Mouse (Mus musculus): ENCODE data around the gene Gm7168.
"Not testable (repeated sequence)": the region's sequence is repeated elsewhere in the genome, so short reads cannot be mapped to it uniquely, and the experiment has no call there.

Gene Gm7168

GRCm38 (mm10) chr17:13948073-13948472 lies at the start of gene Gm7168:
Gene Gm7168, plus strand, starts transcription at chr17:13948373.
- POLR2A ChIA-PET, result interaction anchor here in 1 of 4 experiments (1.3 kb wide), 1 partner anchor 27 kb away, joined by 3 read pairs; no protein-coding TSS in a partner anchor
- CTCF ChIA-PET, result not testable (repeated sequence)

- ChIA-PET POLR2A (no interaction called here), CTCF (no interaction called here)
Observed at GRCm38 (mm10) chr17:13898838-13899237, 49.3 kb upstream of the Gm7168 start.

GRCm38 (mm10) chr17:13899241-13899640 lies 48.9 kb upstream of the Gm7168 start:
- CTCF ChIA-PET, result no interaction called here
- POLR2A ChIA-PET, result interaction anchor here in 1 of 4 experiments (0.5 kb wide), 1 partner anchor 265 kb away, joined by 4 read pairs; no protein-coding TSS in a partner anchor

- ChIA-PET CTCF (no interaction called here), POLR2A (interaction anchor here in 1 of 4 experiments (0.7 to 0.9 kb wide), 2 partner anchors 10 to 14 kb away, joined by 3 to 4 read pairs; no protein-coding TSS in a partner anchor)
Observed at GRCm38 (mm10) chr17:13903793-13904192, 44.4 kb upstream of the Gm7168 start.

GRCm38 (mm10) chr17:13907082-13907481 lies 41.1 kb upstream of the Gm7168 start:
- ChIA-PET CTCF (no interaction called here), POLR2A (no interaction called here)

GRCm38 (mm10) chr17:13907681-13908080 lies 40.5 kb upstream of the Gm7168 start:
- CTCF ChIA-PET, result no interaction called here
- POLR2A ChIA-PET, result no interaction called here

- ChIA-PET POLR2A (interaction anchor here in 2 of 4 experiments (0.6 to 0.9 kb wide), 3 partner anchors 9 to 230 kb away, joined by 3 to 9 read pairs (median 3); no protein-coding TSS in a partner anchor), CTCF (no interaction called here)
Observed at GRCm38 (mm10) chr17:13913951-13914350, 34.2 kb upstream of the Gm7168 start.

GRCm38 (mm10) chr17:13914531-13914930 lies 33.6 kb upstream of the Gm7168 start:
- ChIA-PET CTCF (no interaction called here), POLR2A (interaction anchor here in 1 of 4 experiments (0.6 kb wide), 1 partner anchor 230 kb away, joined by 3 read pairs; no protein-coding TSS in a partner anchor)

GRCm38 (mm10) chr17:13920771-13921170 lies 27.4 kb upstream of the Gm7168 start:
- ChIA-PET CTCF (no interaction called here), POLR2A (interaction anchor here in 2 of 4 experiments (0.6 to 1.2 kb wide), 3 partner anchors 10 to 65 kb away, joined by 3 to 4 read pairs (median 4); partner anchors contain the start of gene Gm7168 (in 1 of the 2))

GRCm38 (mm10) chr17:13923418-13923817 lies 24.8 kb upstream of the Gm7168 start:
- ChIA-PET CTCF (no interaction called here), POLR2A (interaction anchor here in 1 of 4 experiments (0.5 kb wide), 1 partner anchor 195 kb away, joined by 4 read pairs; no protein-coding TSS in a partner anchor)

- POLR2A ChIA-PET, result interaction anchor here in 1 of 4 experiments (1.2 kb wide), 1 partner anchor 241 kb away, joined by 3 read pairs; no protein-coding TSS in a partner anchor
- CTCF ChIA-PET, result no interaction called here
Observed at GRCm38 (mm10) chr17:13924588-13924987, 23.6 kb upstream of the Gm7168 start.

- POLR2A ChIA-PET, result interaction anchor here in 1 of 4 experiments (0.6 kb wide), 1 partner anchor 109 kb away, joined by 3 read pairs; no protein-coding TSS in a partner anchor
Observed at GRCm38 (mm10) chr17:13925931-13926330, 22.2 kb upstream of the Gm7168 start.

GRCm38 (mm10) chr17:13930421-13930820 lies 17.8 kb upstream of the Gm7168 start:
- POLR2A ChIA-PET, result interaction anchor here in 1 of 4 experiments (1.6 kb wide), 1 partner anchor 10 kb away, joined by 4 read pairs; no protein-coding TSS in a partner anchor

More at GRCm38 (mm10) chr17:13925931-13926330, 22.2 kb upstream of the Gm7168 start:
- CTCF ChIA-PET, result no interaction called here

GRCm38 (mm10) chr17:13935364-13935763 lies 12.8 kb upstream of the Gm7168 start:
- CTCF ChIA-PET, result not testable (repeated sequence)
- POLR2A ChIA-PET, result interaction anchor here in 1 of 4 experiments (0.6 kb wide), 1 partner anchor 456 kb away, joined by 10 read pairs; no protein-coding TSS in a partner anchor

More at GRCm38 (mm10) chr17:13930421-13930820, 17.8 kb upstream of the Gm7168 start:
- CTCF ChIA-PET, result interaction anchor here in 1 of 4 experiments (0.6 kb wide), 1 partner anchor 449 kb away, joined by 4 read pairs; no protein-coding TSS in a partner anchor

GRCm38 (mm10) chr17:13937787-13938186 lies 10.4 kb upstream of the Gm7168 start:
- POLR2A ChIA-PET, result no interaction called here

GRCm38 (mm10) chr17:13938652-13939051 lies 9.5 kb upstream of the Gm7168 start:
- CTCF ChIA-PET, result no interaction called here
- POLR2A ChIA-PET, result no interaction called here

More at GRCm38 (mm10) chr17:13937787-13938186, 10.4 kb upstream of the Gm7168 start:
- CTCF ChIA-PET, result no interaction called here

- CTCF ChIA-PET, POLR2A ChIA-PET: not testable (repeated sequence)
Observed at GRCm38 (mm10) chr17:13939231-13939630, 8.9 kb upstream of the Gm7168 start.

GRCm38 (mm10) chr17:13940487-13940886 lies 7.7 kb upstream of the Gm7168 start:
- POLR2A ChIA-PET, result no interaction called here
- CTCF ChIA-PET, result interaction anchor here in 1 of 4 experiments (0.8 kb wide), 1 partner anchor 83 kb away, joined by 3 read pairs; no protein-coding TSS in a partner anchor

- POLR2A ChIA-PET, result not testable (repeated sequence)
- CTCF ChIA-PET, result interaction anchor here in 1 of 4 experiments (0.6 kb wide), 1 partner anchor 276 kb away, joined by 3 read pairs; no protein-coding TSS in a partner anchor
Observed at GRCm38 (mm10) chr17:13951570-13951969, 3.4 kb downstream of the Gm7168 start.

GRCm38 (mm10) chr17:13958129-13958528 lies 10.0 kb downstream of the Gm7168 start:
- CTCF ChIA-PET, result not testable (repeated sequence)

GRCm38 (mm10) chr17:13962245-13962644 lies 14.1 kb downstream of the Gm7168 start:
- CTCF ChIA-PET, POLR2A ChIA-PET: not testable (repeated sequence)

More at GRCm38 (mm10) chr17:13958129-13958528, 10.0 kb downstream of the Gm7168 start:
- POLR2A ChIA-PET, result not testable (repeated sequence)

Measured in embryonic stem cell, embryonic (primary cell).